Mouse (Mus musculus): ENCODE data around the gene Rnf141. TPM values are rescaled to one million over a fixed set of nuclear protein-coding genes. Genes with fewer than 3 reads are reported as not detected.

Rnf141 gene
- polyA plus RNA-seq, 1 experiment from 2014 or later, result 42.7 TPM

- 88% methylated on average over 8 of the region's 8 CpGs for WGBS
- H3K4me3 ChIP-seq (replicated peaks; ENCODE audit: low read length), result no peak overlapping the region
Measured at GRCm38 (mm10) chr7:110779605-110780111, 64.6 kb downstream of the Rnf141 start.

DNA sequence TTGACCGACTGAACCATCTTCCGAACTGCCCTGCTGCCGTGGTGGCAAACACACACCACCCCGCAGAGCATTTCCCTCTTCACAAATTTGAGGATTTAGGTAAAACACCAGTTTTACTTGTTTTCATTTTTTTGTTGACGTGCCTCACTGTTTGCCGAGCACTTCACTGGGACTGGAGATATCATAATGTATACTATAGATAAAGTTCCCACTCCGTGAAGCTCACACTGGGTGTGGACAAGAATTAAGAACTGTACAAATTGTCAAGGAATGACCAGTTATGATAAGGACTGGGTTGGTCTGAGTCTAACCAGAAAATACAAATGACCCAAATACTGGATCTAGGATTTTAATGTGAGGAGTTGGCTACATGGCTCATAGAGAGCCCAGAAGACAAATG is 65.3 kb downstream of the Rnf141 start:
- Histone ChIP-seq H3K4me3 (replicated peaks; ENCODE audit: low read length) (no peak overlapping the region), H3K9me3 (replicated peaks; ENCODE audit: control insufficient read depth, low read length) (no peaks in the 10 kb centered on the region), H3K27ac (ENCODE audit: low read length) (no peak overlapping the region), H3K4me2 (ENCODE audit: low read depth, low read length) (no peak overlapping the region), H3K4me1 (ENCODE audit: control insufficient read depth, insufficient read depth, low read length) (peaks cover 23% of the 10 kb centered on the region), H3K36me3 (ENCODE audit: control insufficient read depth, insufficient read depth, low read length) (no peaks in the 10 kb centered on the region), H3K27me3 (ENCODE audit: control insufficient read depth, insufficient read depth, low read length) (no peaks in the 10 kb centered on the region), H3K9ac (ENCODE audit: low read length) (no peak overlapping the region)
- no peak for ATAC-seq (ENCODE audit: insufficient read depth, low FRiP score)
- 85% methylated on average over 7 of the region's 7 CpGs for WGBS

More at GRCm38 (mm10) chr7:110779605-110780111, 64.6 kb downstream of the Rnf141 start:
- no peak for ATAC-seq (ENCODE audit: insufficient read depth, low FRiP score)
- H3K36me3 ChIP-seq (ENCODE audit: control insufficient read depth, insufficient read depth, low read length), result no peaks in the 10 kb centered on the region
- no peaks in the 10 kb centered on the region for H3K9me3 ChIP-seq (replicated peaks; ENCODE audit: control insufficient read depth, low read length)
- H3K4me1 ChIP-seq (ENCODE audit: control insufficient read depth, insufficient read depth, low read length), result peaks cover 18% of the 10 kb centered on the region
- no peak overlapping the region for H3K27ac ChIP-seq (ENCODE audit: low read length)
- H3K4me2 ChIP-seq (ENCODE audit: low read depth, low read length), result no peak overlapping the region
- no peaks in the 10 kb centered on the region for H3K27me3 ChIP-seq (ENCODE audit: control insufficient read depth, insufficient read depth, low read length)
- H3K9ac ChIP-seq (ENCODE audit: low read length), result no peak overlapping the region

DNA sequence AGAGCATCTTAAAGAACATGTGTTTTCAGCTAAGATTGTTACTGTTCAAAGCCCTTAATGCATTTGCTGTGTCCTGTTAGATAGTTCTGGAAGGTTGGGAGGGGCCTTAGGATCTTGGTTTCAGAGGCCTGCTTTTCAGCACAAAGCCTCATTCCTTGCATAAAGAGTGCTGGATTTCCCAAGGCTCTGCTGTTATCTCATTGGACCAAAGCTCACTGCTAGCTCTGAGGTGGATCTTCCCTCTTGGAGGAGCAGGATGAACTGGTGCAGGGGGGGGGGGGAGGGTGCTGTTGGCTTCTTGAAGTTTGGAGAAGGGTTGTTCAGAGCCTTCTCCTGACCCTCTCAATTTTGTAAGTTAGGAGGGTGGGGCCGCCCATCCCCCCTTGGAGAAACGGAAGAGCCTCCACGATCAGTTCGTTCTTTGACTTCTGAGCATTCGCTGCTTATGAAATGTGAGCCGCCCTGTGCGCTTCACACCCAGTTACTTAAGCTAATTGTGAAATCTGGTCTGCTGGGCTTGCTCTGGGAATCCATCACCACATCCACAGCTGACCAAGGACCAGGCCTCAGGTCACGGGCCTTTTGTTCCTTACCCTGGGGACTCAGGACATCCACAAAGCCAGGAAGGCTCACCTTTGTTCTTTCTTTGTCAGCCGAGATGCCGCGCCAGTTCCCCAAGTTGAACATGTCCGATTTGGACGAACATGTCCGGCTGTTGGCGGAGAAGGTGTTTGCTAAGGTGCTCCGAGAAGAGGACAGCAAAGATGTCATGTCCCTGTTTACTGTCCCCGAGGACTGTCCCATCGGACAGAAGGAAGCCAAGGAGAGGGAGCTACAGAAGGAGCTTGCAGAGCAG is 66.9 kb downstream of the Rnf141 start:
- Histone ChIP-seq H3K4me2 (ENCODE audit: low read depth, low read length) (no peak overlapping the region), H3K27ac (ENCODE audit: low read length) (no peak overlapping the region), H3K9ac (ENCODE audit: low read length) (no peak overlapping the region), H3K27me3 (ENCODE audit: control insufficient read depth, insufficient read depth, low read length) (no peaks in the 10 kb centered on the region), H3K4me3 (replicated peaks; ENCODE audit: low read length) (no peak overlapping the region), H3K4me1 (ENCODE audit: control insufficient read depth, insufficient read depth, low read length) (peaks cover 32% of the 10 kb centered on the region), H3K36me3 (ENCODE audit: control insufficient read depth, insufficient read depth, low read length) (no peaks in the 10 kb centered on the region), H3K9me3 (replicated peaks; ENCODE audit: control insufficient read depth, low read length) (no peaks in the 10 kb centered on the region)
- no peak for ATAC-seq (ENCODE audit: insufficient read depth, low FRiP score)
- 79% methylated on average over 18 of the region's 18 CpGs for WGBS

GRCm38 (mm10) chr7:110774674-110775073 is 69.6 kb downstream of the Rnf141 start:
- no peak overlapping the region for H3K4me2 ChIP-seq (ENCODE audit: low read depth, low read length)
- no peak overlapping the region for H3K9ac ChIP-seq (ENCODE audit: low read length)
- 72% methylated on average over 8 of the region's 8 CpGs for WGBS
- 0 out of 2 replicates have a peak overlapping the region, but pooled peaks have one; percentile 19 for H3K4me3 ChIP-seq (replicated peaks; ENCODE audit: low read length)
- no peaks in the 10 kb centered on the region for H3K27me3 ChIP-seq (ENCODE audit: control insufficient read depth, insufficient read depth, low read length)
- no peaks in the 10 kb centered on the region for H3K36me3 ChIP-seq (ENCODE audit: control insufficient read depth, insufficient read depth, low read length)
- no peaks in the 10 kb centered on the region for H3K9me3 ChIP-seq (replicated peaks; ENCODE audit: control insufficient read depth, low read length)
- no peak; the same call in 1 of the 2 replicates for ATAC-seq (ENCODE audit: insufficient read depth, low FRiP score)
- H3K4me1 ChIP-seq (ENCODE audit: control insufficient read depth, insufficient read depth, low read length), result peaks cover 17% of the 10 kb centered on the region
- H3K27ac ChIP-seq (ENCODE audit: low read length), result no peak overlapping the region

GRCm38 (mm10) chr7:110774077-110774476 is 70.2 kb downstream of the Rnf141 start:
- H3K27ac ChIP-seq (ENCODE audit: low read length), result peak overlapping the region; percentile 66
- H3K9ac ChIP-seq (ENCODE audit: low read length), result peak overlapping the region; percentile 42; the same call in 1 of the 2 replicates
- no peaks in the 10 kb centered on the region for H3K9me3 ChIP-seq (replicated peaks; ENCODE audit: control insufficient read depth, low read length)
- peak overlapping the region; percentile 14; the same call in 1 of the 2 replicates for H3K4me2 ChIP-seq (ENCODE audit: low read depth, low read length)
- no peaks in the 10 kb centered on the region for H3K36me3 ChIP-seq (ENCODE audit: control insufficient read depth, insufficient read depth, low read length)
- H3K27me3 ChIP-seq (ENCODE audit: control insufficient read depth, insufficient read depth, low read length), result no peaks in the 10 kb centered on the region
- peak overlapping the region; percentile 19 for H3K4me3 ChIP-seq (replicated peaks; ENCODE audit: low read length)
- 70% methylated on average over 1 of the region's 1 CpGs for WGBS
- ATAC-seq (ENCODE audit: insufficient read depth, low FRiP score), result no peak
- H3K4me1 ChIP-seq (ENCODE audit: control insufficient read depth, insufficient read depth, low read length), result peaks cover 21% of the 10 kb centered on the region

GRCm38 (mm10) chr7:110773204-110774002 is 70.9 kb downstream of the Rnf141 start:
- ATAC-seq (ENCODE audit: insufficient read depth, low FRiP score), result peak; percentile 67
- H3K27ac ChIP-seq (ENCODE audit: low read length), result peak overlapping the region; percentile 66
- 33% methylated on average over 14 of the region's 14 CpGs for WGBS

GRCm38 (mm10) chr7:110772343-110772742 is 71.9 kb downstream of the Rnf141 start:
- Histone ChIP-seq H3K9me3 (replicated peaks; ENCODE audit: control insufficient read depth, low read length) (no peaks in the 10 kb centered on the region), H3K4me2 (ENCODE audit: low read depth, low read length) (no peak overlapping the region), H3K36me3 (ENCODE audit: control insufficient read depth, insufficient read depth, low read length) (no peaks in the 10 kb centered on the region), H3K27me3 (ENCODE audit: control insufficient read depth, insufficient read depth, low read length) (peaks cover 3% of the 10 kb centered on the region; the same call in 1 of the 2 replicates), H3K27ac (ENCODE audit: low read length) (no peak overlapping the region), H3K9ac (ENCODE audit: low read length) (no peak overlapping the region), H3K4me3 (replicated peaks; ENCODE audit: low read length) (no peak overlapping the region), H3K4me1 (ENCODE audit: control insufficient read depth, insufficient read depth, low read length) (peaks cover 28% of the 10 kb centered on the region)
- ATAC-seq (ENCODE audit: insufficient read depth, low FRiP score), result no peak
- 76% methylated on average over 3 of the region's 3 CpGs for WGBS

More at GRCm38 (mm10) chr7:110773204-110774002, 70.9 kb downstream of the Rnf141 start:
- Histone ChIP-seq H3K4me1 (ENCODE audit: control insufficient read depth, insufficient read depth, low read length) (peaks cover 28% of the 10 kb centered on the region), H3K4me2 (ENCODE audit: low read depth, low read length) (peak overlapping the region; percentile 14; the same call in 1 of the 2 replicates), H3K27me3 (ENCODE audit: control insufficient read depth, insufficient read depth, low read length) (no peaks in the 10 kb centered on the region), H3K4me3 (replicated peaks; ENCODE audit: low read length) (peak overlapping the region; percentile 19), H3K9ac (ENCODE audit: low read length) (peak overlapping the region; percentile 42; the same call in 1 of the 2 replicates), H3K9me3 (replicated peaks; ENCODE audit: control insufficient read depth, low read length) (no peaks in the 10 kb centered on the region), H3K36me3 (ENCODE audit: control insufficient read depth, insufficient read depth, low read length) (no peaks in the 10 kb centered on the region)

DNA sequence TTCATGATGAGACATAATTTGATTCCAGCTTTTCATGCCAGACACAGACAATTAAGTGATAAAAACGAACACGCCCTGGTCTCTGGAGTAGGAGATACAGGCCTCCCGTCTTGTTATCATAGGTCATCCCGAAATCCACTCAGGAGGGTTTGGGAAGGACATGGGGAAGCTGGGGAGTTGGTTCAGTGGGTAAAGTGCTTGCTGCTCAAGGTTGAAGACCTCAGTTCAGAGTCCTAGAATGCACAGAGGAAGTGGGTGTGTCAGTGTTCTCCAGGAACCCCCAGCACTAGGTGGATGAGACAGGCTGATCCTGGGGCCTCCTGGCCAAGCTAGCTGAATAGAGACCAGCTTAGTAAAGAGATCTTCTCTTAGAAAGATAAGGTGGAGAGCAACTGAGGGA is 73.3 kb downstream of the Rnf141 start:
- Histone ChIP-seq H3K27ac (ENCODE audit: low read length) (no peak overlapping the region), H3K4me1 (ENCODE audit: control insufficient read depth, insufficient read depth, low read length) (peaks cover 25% of the 10 kb centered on the region), H3K9ac (ENCODE audit: low read length) (no peak overlapping the region), H3K36me3 (ENCODE audit: control insufficient read depth, insufficient read depth, low read length) (no peaks in the 10 kb centered on the region), H3K9me3 (replicated peaks; ENCODE audit: control insufficient read depth, low read length) (no peaks in the 10 kb centered on the region), H3K4me2 (ENCODE audit: low read depth, low read length) (no peak overlapping the region), H3K4me3 (replicated peaks; ENCODE audit: low read length) (no peak overlapping the region), H3K27me3 (ENCODE audit: control insufficient read depth, insufficient read depth, low read length) (peaks cover 3% of the 10 kb centered on the region; the same call in 1 of the 2 replicates)
- 74% methylated on average over 4 of the region's 4 CpGs for WGBS
- ATAC-seq (ENCODE audit: insufficient read depth, low FRiP score), result no peak

All from stomach, embryonic 16.5 days (tissue).